Mouse (Mus musculus) layer of hippocampus, postnatal 25 days (tissue): ENCODE measurements around the gene Etfa. TPM values are rescaled to one million over a fixed set of nuclear protein-coding genes. Genes with fewer than 3 reads are reported as not detected.

ENCODE experiments used
- DNase-seq, 2 experiments: peaks; one replicate each; pipeline ENCODE4 v3.0.0; 2022; ENCODE audit warnings: mixed read lengths in 2 of 2, low spot score in 1 of 2; ENCODE audit errors: extremely low spot score in 1 of 2
- total RNA-seq, 2 experiments: library from RNA; stranded (reverse); gene quantifications; 2 replicates each; pipeline ENCODE4 v1.2.3; 2021

Etfa gene
- 10 to 100 TPM; 45.3 to 46.5 TPM for total RNA-seq

DNA sequence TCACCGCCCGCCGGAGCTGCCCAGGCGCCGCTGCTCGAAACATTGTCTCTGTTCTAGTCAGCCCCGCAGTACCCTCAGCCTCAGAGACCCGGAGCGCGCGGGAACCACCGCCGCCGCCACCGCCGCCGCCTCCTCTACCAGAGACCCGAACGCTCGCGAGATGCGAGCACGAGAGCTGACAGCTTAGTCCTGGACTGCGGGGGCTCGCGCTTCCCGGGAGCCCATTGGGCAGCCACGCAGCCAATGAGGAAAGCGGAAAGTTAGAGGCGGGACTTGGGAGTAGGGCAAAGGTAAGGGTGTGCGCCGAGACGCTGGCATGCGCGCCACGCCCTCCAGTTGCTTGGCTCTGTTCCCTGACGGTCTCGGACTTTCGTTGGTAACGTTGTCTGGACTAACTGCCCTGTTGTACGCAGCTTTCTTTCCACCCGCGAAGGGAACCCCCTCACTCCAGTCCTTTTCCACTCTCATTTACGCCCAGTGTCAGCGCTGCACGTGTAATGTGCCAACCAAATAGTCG, at the start of gene Etfa:
Gene Etfa (minus strand): TSS at position 217 of the 517 bp plus-strand sequence.
- DNase-seq = peak; percentile 83 to 84

DNA sequence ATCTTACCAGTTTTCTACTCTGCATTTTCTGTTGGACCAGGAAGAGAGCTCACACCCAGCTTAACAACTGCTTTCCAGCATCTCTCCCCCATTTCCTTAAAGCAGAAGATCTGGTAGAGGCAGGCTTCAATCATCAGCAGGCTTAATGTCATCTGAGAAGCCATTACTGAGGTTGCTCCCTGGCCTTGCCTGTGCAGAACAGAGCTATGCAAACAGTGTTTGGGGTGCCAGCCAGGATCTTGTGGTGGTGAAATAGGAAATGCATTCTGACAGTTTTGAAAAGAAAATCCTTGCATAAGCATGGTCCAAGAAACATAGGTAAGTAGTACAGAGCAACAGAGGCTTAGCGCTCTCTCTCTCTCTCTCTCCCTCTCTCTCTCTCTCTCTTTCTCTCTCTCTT, 48.9 kb upstream of the Etfa start:
- no peak for DNase-seq

DNA sequence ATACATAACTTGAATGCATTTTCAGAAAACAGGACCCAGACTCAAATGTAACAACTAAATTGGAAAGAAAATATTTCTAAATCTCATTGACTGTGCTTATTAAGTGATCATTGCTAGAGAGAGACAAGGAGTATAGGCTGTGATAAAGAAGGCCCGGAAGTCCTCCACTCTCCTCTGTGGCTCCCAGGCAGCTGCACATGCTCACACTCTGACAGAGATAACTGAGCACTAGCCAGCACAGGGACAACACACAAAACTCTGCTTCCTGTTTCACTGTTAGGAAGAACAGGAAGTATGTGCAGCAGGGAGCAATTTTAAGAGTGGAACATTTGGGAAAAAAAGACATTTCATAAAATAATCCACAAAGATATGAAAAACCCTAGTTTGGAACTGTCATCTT, 42.9 kb upstream of the Etfa start:
- DNase-seq = no peak

DNA sequence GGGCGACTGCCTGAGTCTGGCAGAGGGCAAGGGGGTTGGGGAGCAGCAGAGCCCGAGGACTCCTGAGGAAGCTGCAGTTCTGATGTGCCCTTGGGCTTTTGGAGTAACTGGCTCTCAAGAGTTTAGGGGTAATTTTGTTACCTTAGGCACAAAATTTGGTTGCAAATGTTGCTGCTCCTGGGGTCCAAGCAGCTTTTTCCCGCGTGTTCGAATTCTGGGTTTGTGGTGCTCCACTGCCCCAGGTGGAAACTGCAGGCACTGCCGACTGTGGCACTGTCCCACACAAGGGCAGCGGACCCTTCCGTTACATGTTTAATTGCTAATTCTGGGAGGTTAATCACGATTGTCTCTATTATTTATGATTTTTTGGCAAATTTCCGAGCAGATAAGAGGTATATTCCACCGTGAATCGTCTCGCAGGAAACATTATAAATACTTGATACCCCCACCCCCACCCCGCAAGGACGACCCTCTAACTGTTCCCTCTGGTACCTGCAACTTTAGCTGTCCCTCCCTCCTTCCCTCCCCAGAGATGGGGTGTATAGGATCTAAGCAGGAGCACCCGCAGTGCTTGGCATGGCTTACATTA, 37.4 kb upstream of the Etfa start:
- no peak for DNase-seq

DNA sequence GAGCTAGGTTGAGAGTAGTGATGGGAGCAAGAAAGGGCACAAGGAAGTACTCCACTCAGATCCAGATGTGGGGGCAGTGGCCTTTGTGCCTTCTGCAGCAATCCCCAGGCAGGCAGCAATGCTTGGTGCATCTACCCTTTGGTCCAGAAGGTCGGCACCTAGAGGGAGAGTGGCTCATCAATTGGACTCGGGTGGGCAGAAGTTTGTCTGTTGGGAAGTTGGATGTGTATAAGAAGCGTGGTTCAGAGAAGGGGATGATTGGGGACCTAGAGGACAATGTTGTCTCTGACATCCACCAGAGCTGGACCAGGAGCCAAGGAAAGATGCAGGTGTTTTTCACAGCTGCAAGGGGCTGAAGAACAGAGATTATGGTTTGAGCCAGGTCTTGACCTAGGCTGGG, 36.8 kb upstream of the Etfa start:
- DNase-seq = no peak

DNA sequence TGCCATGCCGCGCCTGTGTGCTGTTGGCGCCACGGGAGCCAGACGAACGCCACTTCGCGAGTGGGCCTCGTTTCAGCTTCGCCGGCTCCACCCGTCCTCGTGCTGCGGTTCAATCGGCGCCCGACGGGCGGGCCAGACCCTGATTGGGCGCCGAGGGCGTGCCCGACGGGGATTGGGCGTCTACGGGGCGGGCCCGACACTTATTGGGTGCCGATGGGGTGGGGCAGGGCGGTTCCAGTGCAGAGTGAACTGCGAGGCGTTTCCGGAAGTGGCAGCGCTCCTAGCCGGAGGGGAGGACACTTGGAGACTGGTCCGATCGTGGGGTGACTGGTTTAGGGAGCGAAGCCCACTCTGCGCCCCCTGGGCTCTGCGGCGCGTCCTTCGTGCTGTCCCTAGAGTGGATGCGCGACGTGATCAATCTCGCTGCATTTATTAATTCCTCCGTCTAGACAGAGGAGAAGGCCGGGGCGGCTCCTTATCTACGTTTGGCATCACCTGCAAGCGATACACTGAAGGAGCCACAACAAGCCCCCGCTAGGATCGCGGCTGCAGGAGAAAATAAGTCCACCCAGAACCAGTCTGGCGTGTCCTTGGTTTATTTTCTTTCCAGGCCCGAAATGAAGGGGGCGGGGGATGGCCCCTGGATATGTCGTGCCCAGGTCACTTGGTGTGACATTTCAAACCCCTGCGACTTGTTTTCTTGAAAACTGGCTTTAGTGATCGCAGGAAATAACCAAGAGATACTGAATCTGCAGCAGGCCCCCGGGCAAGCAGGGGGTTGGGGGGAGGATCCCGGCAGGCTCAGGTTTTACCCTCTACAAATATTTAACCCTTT, 34.4 kb upstream of the Etfa start:
- DNase-seq = no peak

DNA sequence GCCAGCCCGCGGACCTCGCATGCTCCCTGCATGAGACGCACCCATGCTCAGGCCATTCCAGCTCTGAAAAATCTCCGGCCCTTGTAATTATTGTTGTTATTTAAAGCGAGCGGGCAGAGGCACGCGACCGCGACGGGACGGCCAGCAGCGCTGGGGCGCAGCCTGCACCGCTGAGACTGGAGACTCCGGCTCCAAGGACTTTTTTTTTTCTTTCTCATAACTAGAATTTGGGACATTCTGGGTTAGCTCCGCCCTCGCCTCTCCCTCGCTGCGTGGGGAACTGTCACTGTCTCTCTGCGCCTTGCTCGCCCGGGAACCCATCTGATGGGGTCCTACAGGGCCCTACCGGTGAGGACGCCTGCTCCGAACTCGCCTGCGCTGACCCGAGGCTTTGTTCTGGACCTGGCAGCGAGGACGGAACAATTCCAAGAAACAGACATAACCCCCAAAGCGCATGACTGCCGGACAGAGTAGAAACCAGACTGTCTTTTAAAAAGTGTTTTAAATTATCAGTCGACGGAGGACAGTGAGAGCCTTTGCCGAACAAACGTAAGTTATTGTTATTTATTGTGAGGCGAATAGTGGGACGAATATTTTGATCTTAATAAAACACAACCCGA, 33.6 kb upstream of the Etfa start:
- no peak for DNase-seq

DNA sequence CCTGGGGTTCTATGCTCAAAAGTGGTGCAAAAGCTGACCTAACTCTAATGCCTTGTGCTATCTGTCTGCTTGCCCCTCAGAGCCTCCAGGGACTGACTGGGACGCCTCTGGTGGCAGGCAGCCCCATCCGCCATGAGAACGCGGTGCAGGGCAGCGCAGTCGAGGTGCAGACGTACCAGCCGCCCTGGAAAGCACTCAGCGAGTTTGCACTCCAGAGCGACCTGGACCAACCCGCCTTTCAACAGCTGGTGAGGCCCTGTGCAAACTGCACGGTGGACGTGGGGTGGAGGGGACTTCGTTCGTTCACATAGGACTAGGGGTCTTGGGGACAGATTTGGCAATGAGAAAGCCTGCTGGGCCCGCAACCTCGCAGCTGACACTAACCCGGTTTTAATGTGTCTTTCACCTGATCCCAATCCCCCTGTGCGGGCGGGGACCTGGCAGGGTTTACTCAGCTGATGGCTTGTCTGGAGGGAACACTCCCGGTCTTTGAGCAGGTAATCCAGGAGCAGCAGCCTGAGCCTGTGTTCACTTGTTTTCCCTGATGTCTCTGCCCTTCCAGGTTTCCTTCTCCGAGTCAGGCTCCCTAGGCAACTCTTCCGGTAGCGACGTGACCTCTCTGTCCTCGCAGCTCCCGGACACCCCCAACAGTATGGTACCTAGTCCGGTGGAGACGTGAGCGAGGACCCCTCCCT, 33.0 kb upstream of the Etfa start:
- DNase-seq = no peak

DNA sequence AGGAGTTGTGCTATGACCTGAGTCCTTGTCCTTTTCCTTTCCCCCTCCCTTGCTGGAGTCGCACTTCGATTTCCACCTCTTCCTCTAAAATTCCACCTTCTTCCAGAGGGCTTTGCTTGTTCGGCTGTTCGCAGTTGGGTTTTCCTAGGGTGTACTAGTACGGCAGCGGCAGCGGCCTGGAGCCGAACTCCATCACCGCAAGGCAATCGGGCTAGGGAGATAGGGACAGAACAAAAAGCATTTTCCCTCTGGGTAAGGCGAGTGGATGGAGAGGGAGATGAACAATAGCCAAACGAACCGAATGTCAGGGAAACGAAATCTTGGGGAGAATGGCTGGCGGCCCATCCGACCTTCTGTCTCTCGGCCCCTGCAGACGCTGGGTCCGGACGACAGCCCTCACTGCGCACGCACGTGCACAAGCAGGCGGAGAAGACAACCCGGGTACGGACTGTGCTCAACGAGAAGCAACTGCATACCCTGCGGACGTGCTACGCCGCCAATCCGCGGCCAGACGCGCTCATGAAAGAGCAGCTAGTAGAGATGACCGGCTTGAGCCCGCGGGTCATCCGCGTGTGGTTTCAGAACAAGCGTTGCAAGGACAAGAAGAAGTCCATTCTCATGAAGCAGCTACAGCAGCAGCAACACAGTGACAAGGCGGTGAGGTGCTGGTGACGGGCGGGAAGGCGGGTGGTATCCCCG, 31.8 kb upstream of the Etfa start:
- DNase-seq = peak in 1 of 2 experiments; percentile 57

DNA sequence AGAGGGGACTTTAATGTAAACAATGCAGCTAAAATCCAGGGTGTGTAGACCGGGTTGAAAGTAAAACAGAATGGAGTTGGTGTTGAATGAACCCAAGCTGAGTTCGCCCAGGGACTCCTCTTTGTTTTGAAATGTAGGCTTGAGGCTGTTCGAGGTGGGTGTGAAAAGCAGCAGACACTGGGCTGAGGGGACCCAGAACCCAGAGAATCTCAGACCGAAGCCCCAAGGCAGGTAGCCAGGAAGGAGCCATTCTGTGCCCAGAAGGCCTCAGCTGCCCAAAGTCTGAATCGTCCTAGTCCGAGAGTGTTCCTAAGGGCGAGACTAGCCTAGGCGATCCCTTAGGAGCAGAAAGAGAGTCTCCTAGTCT, 31.3 kb upstream of the Etfa start:
- no peak for DNase-seq

DNA sequence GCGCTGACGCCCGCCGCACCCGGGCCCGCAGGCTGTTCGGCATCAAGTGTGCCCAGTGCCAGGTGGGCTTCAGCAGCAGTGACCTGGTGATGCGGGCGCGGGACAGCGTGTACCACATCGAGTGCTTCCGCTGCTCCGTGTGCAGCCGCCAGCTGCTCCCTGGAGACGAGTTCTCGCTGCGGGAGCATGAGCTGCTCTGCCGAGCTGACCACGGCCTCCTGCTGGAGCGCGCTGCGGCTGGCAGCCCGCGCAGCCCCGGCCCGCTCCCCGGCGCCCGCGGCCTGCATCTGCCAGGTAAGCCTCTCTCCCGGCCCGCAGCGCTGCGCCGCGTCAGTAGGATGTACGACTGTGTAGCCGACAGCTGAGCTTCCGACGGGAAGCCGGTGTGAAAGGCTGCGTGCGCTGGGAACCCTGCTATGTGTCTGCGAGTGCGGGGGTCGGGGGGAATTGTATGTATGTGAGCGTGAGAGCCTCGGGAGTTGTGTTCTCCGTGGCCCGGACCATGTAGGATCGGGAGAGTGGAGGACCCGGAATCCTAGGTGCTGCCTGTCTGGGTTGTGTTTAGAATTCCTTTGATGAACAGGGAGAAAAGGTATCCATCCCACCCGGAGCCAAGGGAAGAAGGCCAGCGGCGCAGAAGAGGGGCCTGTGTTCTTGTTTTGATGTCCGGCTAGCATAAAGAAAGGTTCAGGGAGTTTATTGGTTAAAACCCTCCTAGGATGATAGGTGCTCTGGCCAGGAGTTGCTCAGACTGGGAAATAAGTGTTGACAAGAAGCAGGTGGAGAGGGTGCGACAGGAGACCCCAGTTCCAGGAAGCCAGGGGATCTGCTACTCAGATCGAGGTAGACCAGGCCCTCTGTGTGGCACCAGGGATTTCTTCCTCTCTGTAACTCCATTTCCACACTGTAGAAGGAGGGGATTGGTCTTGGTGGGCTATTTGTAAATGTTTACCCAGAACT, 30.6 kb upstream of the Etfa start:
- no peak for DNase-seq

DNA sequence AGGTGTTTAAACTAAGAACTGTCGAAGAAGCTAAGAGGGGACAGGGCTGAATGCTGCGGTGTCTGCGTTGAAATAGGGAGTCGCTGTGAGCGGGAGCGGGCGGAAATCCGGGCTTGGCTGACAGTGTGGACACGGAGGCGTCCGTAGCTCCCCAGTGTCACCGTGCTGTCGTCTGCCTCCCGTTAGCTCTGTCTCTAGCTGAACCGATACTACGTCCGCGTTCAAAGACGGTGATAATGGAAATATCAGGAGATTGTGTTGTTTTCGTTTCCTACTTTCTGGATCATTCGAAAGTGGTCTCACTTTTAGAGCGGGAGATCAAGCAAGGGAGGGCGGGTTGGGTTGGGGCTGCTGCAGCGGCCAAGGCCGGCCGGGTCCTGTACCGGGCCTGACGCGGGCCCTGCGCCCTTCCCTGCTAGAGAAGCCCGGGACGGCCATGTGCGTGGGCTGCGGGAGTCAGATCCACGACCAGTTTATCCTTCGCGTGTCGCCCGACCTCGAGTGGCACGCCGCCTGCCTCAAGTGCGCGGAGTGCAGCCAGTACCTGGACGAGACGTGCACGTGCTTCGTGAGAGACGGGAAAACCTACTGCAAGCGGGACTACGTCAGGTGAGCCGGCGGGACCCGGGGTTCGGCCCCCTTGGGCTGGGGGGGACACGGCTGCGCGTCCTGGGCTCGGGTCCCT, 29.8 kb upstream of the Etfa start:
- DNase-seq = no peak

DNA sequence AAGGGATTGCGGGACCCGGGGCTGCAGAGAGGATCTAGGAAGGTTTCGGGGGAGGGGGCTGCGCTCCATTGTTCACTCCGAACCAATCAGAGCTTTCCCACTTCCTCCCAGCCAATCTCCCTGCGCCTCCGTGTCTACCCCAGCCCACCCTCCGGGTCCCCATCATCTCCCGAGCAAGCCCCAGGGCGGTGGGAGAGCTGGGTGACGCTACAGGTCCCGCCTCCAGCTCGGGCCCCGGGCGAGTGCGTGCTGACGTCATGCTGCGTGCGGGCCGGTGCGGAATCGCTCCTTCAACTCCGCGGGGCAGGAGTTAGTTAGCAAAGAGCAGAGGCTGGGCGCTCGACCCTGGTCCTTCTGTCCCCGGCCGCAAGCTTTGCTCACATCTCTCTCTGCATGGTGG, 28.8 kb upstream of the Etfa start:
- DNase-seq = no peak

DNA sequence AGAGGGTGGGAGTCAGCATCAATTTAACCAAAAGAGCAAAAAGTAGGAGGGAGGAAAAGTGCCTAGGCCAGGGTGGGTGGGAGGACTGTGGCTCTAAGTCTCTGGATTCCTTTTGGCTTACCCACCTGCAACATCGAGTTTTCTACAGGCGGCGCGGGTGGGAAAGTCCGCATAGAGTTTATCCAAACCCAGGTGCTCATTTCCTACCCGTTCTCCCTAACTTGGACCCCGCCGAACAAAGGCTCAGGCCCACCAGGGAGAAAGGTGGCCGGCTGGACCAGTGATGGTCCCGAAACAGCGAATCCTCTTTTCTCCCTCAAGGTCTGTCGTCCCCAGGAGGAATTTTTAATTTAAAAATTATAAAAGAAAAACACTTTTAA, 28.3 kb upstream of the Etfa start:
- DNase-seq = no peak

DNA sequence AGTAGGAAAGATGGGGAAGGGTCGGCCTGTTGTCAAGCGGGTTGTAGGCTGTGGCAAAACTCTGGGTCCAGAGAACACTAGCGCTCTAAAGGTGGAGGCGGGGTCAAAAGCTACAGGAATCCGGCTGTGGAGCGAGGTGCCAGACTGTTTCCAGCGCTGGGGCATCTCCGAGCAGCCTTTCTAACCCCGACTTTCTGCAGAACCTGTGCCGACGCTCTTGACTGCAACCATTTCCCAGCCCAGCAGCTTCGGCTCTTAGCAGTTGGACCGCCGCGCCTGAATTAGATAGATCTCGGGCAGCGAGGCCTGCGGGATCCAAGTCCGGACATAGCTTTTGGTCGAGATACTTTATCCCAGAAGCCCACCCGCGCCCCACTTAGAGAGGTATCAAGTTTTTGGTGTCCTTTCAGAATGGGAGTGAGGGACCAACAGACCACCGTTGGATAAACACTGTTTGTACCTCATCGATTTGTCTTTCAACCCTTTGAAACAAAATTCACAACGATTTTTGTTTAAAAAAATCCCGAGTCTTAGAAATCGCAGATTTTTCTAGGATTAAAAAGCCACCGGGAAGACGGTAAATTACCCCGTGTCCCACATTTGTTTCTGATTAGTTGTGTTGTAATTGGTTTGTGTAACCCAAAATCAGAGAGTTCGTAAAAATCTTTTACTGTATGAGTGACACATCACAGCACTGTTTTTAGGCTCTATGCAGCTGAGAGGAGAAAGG, 27.8 kb upstream of the Etfa start:
- DNase-seq = no peak

DNA sequence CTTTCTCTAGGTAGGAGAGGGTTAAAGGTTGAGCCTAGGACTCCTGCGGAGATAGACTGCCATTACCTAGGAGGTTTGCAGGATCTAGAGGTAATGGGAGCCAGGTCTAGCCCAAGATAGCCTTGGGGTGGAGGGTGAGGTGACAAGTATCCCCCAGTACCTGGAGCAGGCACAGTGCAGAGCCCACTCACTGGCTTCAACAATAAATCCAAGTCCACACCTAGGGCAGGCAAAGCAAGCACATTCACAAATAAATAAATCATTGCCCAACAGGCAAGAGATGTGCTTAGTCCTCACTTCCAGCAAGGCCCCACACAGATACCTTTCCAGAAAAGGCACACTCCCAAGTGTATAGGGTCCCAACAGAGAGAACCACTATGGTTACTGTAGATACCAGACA, 27.0 kb upstream of the Etfa start:
- DNase-seq = no peak

DNA sequence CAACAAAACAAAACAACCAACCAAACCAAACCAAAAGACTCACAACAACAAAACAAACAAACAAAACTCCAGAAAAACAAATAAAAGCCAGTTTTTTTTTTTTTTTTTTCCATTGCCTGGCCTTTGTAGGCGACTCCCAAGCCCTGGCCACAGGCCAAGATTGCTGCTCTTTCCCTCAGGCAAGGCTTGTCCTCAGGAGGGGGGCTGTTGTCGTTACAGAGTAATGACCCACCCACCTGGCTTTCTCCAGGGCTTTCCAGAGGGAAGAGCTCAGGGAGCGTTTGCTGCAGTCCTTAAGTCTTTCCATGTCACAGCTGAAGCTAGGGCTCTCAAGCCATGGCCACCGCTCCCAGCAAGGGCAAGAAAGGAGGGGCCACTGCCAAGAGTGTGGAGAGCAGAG, 26.3 kb upstream of the Etfa start, which contains the start of gene Isl2:
Gene Isl2 (plus strand): TSS at position 296 of the 400 bp plus-strand sequence.
- no peak for DNase-seq

DNA sequence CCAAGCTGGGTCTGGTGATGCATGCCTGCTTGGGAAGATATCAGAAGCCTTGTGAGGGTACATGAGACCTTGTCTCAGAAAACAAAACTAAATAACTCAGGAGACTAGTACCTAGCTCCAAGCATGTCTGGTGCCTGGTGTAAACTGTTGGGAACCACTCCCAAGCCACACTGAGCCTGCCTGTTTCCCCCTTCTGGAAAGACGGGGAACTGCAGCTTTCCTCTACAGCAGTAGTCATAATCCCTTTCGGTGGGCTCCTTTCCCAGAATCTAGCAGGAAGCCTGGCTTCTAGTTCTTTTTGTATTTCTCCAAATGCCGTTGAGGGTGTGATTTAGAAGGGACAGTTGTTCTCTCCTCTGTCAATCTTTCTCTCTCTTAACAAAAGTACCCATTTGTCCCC, 23.9 kb upstream of the Etfa start:
- DNase-seq = peak in 1 of 2 experiments; percentile 64
